Comparison of ENCODE assay signal across 9 mouse cellular contexts in genomic region chr3:129686698-129687333, GRCm38 (mm10).
DNase-seq lines count a peak whose midpoint lies in the region; TF ChIP-seq lines count a peak whose summit lies in the region.
"Had no signal": no experiment of that assay in that cellular context is flagged by ENCODE, and none has a peak within 500 bp of the region (broad histone marks: within the 10 kb centered on the region; RNA-seq: fewer than 3 reads in every experiment).

No protein-coding gene starts in this region.

- H3K4me3 ChIP-seq in heart, adult 2 months = no peak overlapping the region
- no peak overlapping the region for H3K4me3 ChIP-seq in heart, embryonic 10.5 days
- no peak overlapping the region for H3K4me3 ChIP-seq in cortical plate, adult 2 months (ENCODE audit: insufficient read depth, low read length)
- H3K4me3 ChIP-seq: liver, embryonic 15.5 days had no signal

- TF ChIP-seq EP300 in heart, adult 2 months (IDR thresholded peaks at IDR 0.05; ENCODE audit: insufficient read depth, low read depth, low read length) = no peak

- H3K9me3 ChIP-seq in heart, embryonic 10.5 days = no peaks in the 10 kb centered on the region
- H3K9me3 ChIP-seq: liver, embryonic 15.5 days had no signal

- peak in 1 of 2 experiments; percentile 16 for DNase-seq in heart, adult 2 months
- no peak for DNase-seq in heart, embryonic 10.5 days (ENCODE audit: low spot score)
- DNase-seq in T-cell, adult 2 months (ENCODE audit: low spot score) = peak; percentile 50
- peak; percentile 56 to 60 for DNase-seq in heart, postnatal 36 days
- peak; percentile 84 for DNase-seq in layer of hippocampus, adult 11-12 months (ENCODE audit: low spot score)
- peak; percentile 82 for DNase-seq in lung, postnatal 14 days
- DNase-seq in right cerebral cortex, postnatal 10 days (ENCODE audit: low spot score in 2 of 2) = peak; percentile 71 to 78

- no peak overlapping the region for H3K27ac ChIP-seq in heart, adult 2 months
- H3K27ac ChIP-seq in heart, embryonic 10.5 days = no peak overlapping the region
- no peak overlapping the region for H3K27ac ChIP-seq in cortical plate, adult 2 months (ENCODE audit: insufficient read depth, low read length)
- H3K27ac ChIP-seq: liver, embryonic 15.5 days had no signal

- no peaks in the 10 kb centered on the region for H3K36me3 ChIP-seq in heart, adult 2 months (ENCODE audit: control insufficient read depth, insufficient read depth, low read length)
- no peaks in the 10 kb centered on the region for H3K36me3 ChIP-seq in heart, embryonic 10.5 days
- H3K36me3 ChIP-seq: liver, embryonic 15.5 days had no signal

- no peak for TF ChIP-seq POLR2A in heart, adult 2 months (IDR thresholded peaks at IDR 0.05; ENCODE audit: insufficient read depth, low read depth, low read length)
- no peak for TF ChIP-seq POLR2A in cortical plate, adult 2 months (IDR thresholded peaks at IDR 0.05; ENCODE audit: extremely low read depth, insufficient read depth, low read length)

- WGBS in heart, adult 2 months = 55% methylated on average over 8 of the region's 8 CpGs
- WGBS in heart, embryonic 10.5 days = 50% methylated on average over 8 of the region's 8 CpGs

- intact Hi-C loops in heart, adult 2 months (cut with DNase I) = loop anchor here (1.0 to 5.0 kb wide), 3 partner anchors 166 to 383 kb away; no protein-coding TSS in a partner anchor
- intact Hi-C loops in heart, postnatal 36 days (cut with DNase I) = loop anchor here (1.0 to 2.0 kb wide), 5 partner anchors 166 to 386 kb away; no protein-coding TSS in a partner anchor

- no peaks in the 10 kb centered on the region for H3K4me1 ChIP-seq in heart, adult 2 months (ENCODE audit: control insufficient read depth, insufficient read depth, low read length)
- H3K4me1 ChIP-seq in heart, embryonic 10.5 days = peaks cover 5% of the 10 kb centered on the region; the same call in 1 of the 2 replicates
- no peaks in the 10 kb centered on the region for H3K4me1 ChIP-seq in cortical plate, adult 2 months (ENCODE audit: control insufficient read depth, insufficient read depth, low read length)
- H3K4me1 ChIP-seq: liver, embryonic 15.5 days had no signal

- H3K9ac ChIP-seq in heart, adult 2 months (ENCODE audit: low read depth, low read length) = no peak overlapping the region
- H3K9ac ChIP-seq: liver, embryonic 15.5 days had no signal

- peak; percentile 83 for TF ChIP-seq CTCF in heart, adult 2 months (IDR thresholded peaks at IDR 0.05)
- peak; percentile 51 for TF ChIP-seq CTCF in cortical plate, adult 2 months (IDR thresholded peaks at IDR 0.05; ENCODE audit: extremely low read depth, insufficient read depth, low read length)

- no peaks in the 10 kb centered on the region for H3K79me2 ChIP-seq in heart, adult 2 months (replicated peaks; ENCODE audit: control insufficient read depth, insufficient read depth, low read length)

- no peaks in the 10 kb centered on the region for H3K27me3 ChIP-seq in heart, adult 2 months (ENCODE audit: control insufficient read depth, insufficient read depth, low read length)
- no peaks in the 10 kb centered on the region for H3K27me3 ChIP-seq in heart, embryonic 10.5 days (ENCODE audit: insufficient read depth, poor library complexity, severe bottlenecking)
- H3K27me3 ChIP-seq: liver, embryonic 15.5 days had no signal
